Mouse (Mus musculus) forebrain, embryonic 16.5 days (tissue): Measurements from ENCODE around the gene Hs6st3. TPM values are rescaled to one million over a fixed set of nuclear protein-coding genes. Genes with fewer than 3 reads are reported as not detected.

Source experiments
- ATAC-seq: fragments of 200-750 bp; cut with Nextera tagmentation; 2 replicates; pipeline ENCODE4 v1.8.0; 2017; ENCODE audit warnings: mild to moderate bottlenecking, moderate library complexity
- H3K27ac ChIP-seq: fragments of 300-500 bp; sonication (generic); 2 replicates; pipeline ENCODE4 v1.5.1; 2014; ENCODE audit warnings: low read length, control low read depth
- H3K27me3 ChIP-seq: fragments of 300-500 bp; sonication (generic); replicated peaks from 2 replicates; pipeline ENCODE4 v1.6.1; 2014; ENCODE audit warnings: low read length; ENCODE audit not compliant: control insufficient read depth, insufficient read depth
- H3K36me3 ChIP-seq: fragments of 300-500 bp; sonication (generic); 2 replicates; pipeline ENCODE4 v1.6.1; 2014; ENCODE audit not compliant: control insufficient read depth, insufficient read depth
- H3K4me1 ChIP-seq: fragments of 300-500 bp; sonication (generic); replicated peaks from 2 replicates; pipeline ENCODE4 v1.6.1; 2014; ENCODE audit warnings: low read length; ENCODE audit not compliant: control insufficient read depth, insufficient read depth
- H3K4me2 ChIP-seq: fragments of 300-500 bp; sonication (generic); 2 replicates; pipeline ENCODE4 v1.6.1; 2014; ENCODE audit warnings: mild to moderate bottlenecking, low read length, control low read depth
- H3K4me3 ChIP-seq: fragments of 300-500 bp; sonication (generic); replicated peaks from 2 replicates; pipeline ENCODE4 v1.5.1; 2014; ENCODE audit warnings: mild to moderate bottlenecking, low read length, control low read depth
- H3K9ac ChIP-seq: fragments of 300-500 bp; sonication (generic); replicated peaks from 2 replicates; pipeline ENCODE4 v1.6.1; 2014; ENCODE audit warnings: low read depth, low read length, control low read depth
- H3K9me3 ChIP-seq: fragments of 300-500 bp; sonication (generic); 2 replicates; pipeline ENCODE4 v1.6.1; 2016; ENCODE audit warnings: low read length; ENCODE audit not compliant: control insufficient read depth
- WGBS: fragments of 180-500 bp; shearing (Covaris S2); extraction: QIAGEN DNeasy Blood & Tissue Kit; methylation state at CpG from one replicate; pipeline ENCODE4 v1.1.7; 2014; 5-methylcytosine and 5-hydroxymethylcytosine counted together
- polyA plus RNA-seq: library from polyadenylated mRNA; unstranded; fragments of >200 nt; fragmentation: Nextera tagmentation; extraction: Ambion mirVana; gene quantifications from 2 replicates; pipeline ENCODE4 v1.2.1, GENCODE M21; 2015

Gene Hs6st3
- polyA plus RNA-seq, 1 experiment from 2014 or later: 0.87 TPM

DNA sequence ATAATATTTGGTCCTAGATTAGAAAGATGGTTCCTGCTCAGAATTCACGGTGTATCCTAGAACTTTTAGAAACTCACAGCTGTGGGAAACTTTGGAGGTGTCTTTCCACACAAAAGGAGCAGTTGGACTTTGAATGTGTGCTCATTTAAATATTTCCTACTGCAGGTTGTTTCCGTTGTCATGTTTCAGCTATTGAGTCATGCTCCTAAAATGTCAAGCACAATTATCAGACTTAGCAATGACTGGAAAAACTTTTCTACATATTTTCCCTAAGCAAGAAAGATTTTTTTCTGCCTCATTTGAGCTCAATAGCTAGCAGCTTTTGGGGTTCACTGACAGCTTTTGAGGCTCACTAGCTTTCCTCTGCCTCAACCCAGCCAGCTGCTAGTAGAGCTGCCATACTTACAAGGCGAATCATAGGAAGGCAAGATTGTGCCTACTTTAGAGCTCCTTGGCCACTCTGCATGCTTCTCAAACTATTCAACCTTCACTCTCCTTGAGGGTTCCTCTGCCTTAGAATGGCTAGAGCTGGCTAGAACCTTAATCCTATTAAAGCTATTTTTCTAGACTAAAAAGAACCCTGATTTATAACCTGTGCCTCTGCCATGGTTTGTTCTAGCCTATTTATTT, 89.7 kb downstream of the Hs6st3 start:
- 74% methylated on average over 3 of the region's 3 CpGs for WGBS
- Histone ChIP-seq H3K9ac (no peak overlapping the region), H3K36me3 (no peaks in the 10 kb centered on the region), H3K9me3 (no peaks in the 10 kb centered on the region), H3K4me3 (no peak overlapping the region), H3K27me3 (no peaks in the 10 kb centered on the region), H3K4me1 (no peaks in the 10 kb centered on the region), H3K27ac (no peak overlapping the region), H3K4me2 (no peak overlapping the region)
- ATAC-seq: no peak

DNA sequence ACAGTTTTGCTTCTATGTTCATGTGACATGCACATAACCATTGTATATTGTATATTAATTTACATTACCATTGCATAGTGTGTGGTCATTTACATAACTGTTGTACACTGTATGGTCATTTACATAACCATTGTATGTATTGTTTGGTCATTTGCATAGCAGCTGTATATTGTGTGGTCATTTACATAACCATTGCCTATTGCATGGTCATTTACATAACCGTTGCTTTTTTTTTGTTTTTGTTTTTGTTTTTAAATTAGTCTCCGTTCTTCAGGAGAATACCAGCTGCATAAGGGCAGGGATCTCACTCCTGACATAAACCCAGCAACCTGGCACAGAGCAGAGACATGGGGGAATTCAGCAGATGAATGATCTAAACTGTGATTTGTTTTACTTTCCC, 95.5 kb downstream of the Hs6st3 start:
- peak; percentile 77 for ATAC-seq
- no peak overlapping the region for H3K27ac ChIP-seq
- 46% methylated on average over 2 of the region's 2 CpGs for WGBS
- H3K27me3 ChIP-seq: no peaks in the 10 kb centered on the region
- no peak overlapping the region for H3K4me2 ChIP-seq
- H3K4me1 ChIP-seq: no peaks in the 10 kb centered on the region
- H3K4me3 ChIP-seq: no peak overlapping the region
- no peaks in the 10 kb centered on the region; the same call in 1 of the 2 replicates for H3K9me3 ChIP-seq
- no peak overlapping the region for H3K9ac ChIP-seq
- H3K36me3 ChIP-seq: no peaks in the 10 kb centered on the region

DNA sequence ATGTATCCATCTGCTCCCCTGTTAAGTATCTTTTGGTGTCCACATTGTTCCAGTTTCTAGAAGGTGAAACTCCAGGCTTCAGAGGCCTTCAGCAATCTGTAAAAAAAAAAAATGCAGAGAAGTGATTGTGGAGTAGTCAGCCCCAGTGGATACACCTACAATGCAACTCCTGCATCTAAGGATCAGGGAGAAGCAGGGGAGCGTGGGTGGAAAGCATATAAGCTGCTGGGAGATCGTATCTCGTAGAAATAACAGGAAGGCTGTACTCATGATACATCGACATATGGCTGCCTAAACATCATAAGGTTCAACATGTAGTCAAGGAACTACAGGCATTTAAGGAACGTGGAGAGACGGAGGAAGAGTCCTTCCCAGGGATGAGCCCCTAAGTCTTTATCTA, 109.0 kb downstream of the Hs6st3 start:
- H3K4me2 ChIP-seq: no peak overlapping the region
- no peak overlapping the region for H3K27ac ChIP-seq
- ATAC-seq: no peak
- H3K9me3 ChIP-seq: no peaks in the 10 kb centered on the region
- no peak overlapping the region for H3K4me3 ChIP-seq
- H3K9ac ChIP-seq: no peak overlapping the region
- 92% methylated on average over 6 of the region's 6 CpGs for WGBS
- H3K4me1 ChIP-seq: no peaks in the 10 kb centered on the region
- H3K36me3 ChIP-seq: no peaks in the 10 kb centered on the region
- no peaks in the 10 kb centered on the region for H3K27me3 ChIP-seq

DNA sequence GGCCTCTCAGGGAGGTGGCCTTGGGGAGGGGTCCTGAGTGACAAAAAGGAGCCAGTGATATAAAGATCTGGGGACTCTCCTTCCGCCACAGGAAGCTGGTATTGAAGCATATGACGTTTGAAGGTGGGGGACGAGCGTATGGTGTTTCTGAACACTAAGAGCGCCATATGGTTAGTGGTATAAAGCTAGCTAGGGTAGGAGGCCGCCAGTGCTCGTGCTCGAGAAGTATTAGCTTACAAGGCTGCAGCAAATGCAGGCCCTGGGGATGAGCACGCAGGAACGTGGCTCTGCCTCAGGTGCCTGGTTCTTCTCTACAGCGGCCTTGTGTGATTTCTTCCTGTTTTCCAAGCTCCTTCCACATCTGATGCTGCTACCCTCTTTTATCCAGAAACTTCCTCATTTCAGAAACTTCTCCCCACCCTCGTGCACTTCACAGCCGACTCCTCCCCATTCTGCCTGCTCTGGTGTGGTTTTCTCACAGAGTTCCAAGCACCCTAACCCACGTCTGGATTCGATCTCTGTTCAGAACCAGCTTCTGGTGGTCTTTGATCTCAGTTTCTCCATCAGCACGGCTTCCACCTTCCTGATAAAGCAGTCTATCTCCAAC, 110.0 kb downstream of the Hs6st3 start:
- no peak overlapping the region for H3K4me3 ChIP-seq
- no peak overlapping the region for H3K9ac ChIP-seq
- H3K27me3 ChIP-seq: no peaks in the 10 kb centered on the region
- no peak for ATAC-seq
- WGBS: 83% methylated on average over 16 of the region's 16 CpGs
- H3K4me1 ChIP-seq: no peaks in the 10 kb centered on the region
- H3K36me3 ChIP-seq: no peaks in the 10 kb centered on the region
- H3K4me2 ChIP-seq: no peak overlapping the region
- H3K9me3 ChIP-seq: no peaks in the 10 kb centered on the region
- H3K27ac ChIP-seq: no peak overlapping the region

DNA sequence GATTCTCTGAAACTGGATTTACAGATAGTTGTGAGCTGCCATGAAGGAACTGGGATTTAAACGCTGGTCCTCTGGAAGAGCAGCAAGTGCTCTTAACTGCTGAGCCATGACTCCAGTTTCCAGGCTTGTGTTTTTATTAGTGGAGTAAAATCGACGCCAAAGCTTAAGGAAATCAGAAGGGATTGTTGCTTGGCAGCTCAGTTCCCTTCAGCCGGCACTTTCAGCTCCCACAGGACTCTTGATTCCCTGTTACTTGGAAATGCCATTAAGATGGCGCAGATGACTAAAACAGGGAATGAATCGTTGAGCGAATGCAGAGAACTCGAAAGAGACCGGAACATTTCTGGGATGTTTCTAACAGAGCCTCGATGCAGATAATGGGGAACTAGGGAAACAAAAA, 112.2 kb downstream of the Hs6st3 start:
- Histone ChIP-seq H3K27ac (no peak overlapping the region), H3K27me3 (no peaks in the 10 kb centered on the region), H3K9me3 (no peaks in the 10 kb centered on the region), H3K9ac (no peak overlapping the region), H3K4me1 (no peaks in the 10 kb centered on the region), H3K4me3 (no peak overlapping the region), H3K36me3 (no peaks in the 10 kb centered on the region), H3K4me2 (no peak overlapping the region)
- no peak for ATAC-seq
- 85% methylated on average over 10 of the region's 10 CpGs for WGBS

DNA sequence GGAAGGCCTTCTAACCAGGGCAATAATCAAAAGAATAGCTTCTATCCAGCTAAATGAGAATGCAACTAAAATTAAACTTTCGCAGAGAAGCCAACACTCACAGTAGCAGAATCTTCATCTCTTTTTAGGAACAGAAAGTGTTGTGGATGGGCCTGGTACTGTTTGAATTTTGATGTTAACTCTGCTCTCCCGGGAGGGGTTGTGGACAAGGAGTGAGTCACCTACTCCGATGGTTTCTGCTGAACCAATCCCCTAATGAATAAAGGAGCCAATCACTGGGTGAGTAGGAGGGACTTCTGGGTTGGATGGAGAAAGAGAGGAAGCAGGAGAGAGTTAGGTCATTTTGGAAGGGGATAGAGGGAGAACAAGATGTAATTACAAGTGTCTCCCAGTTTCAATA, 117.3 kb downstream of the Hs6st3 start:
- 79% methylated on average over 3 of the region's 3 CpGs for WGBS
- no peak overlapping the region for H3K4me3 ChIP-seq
- H3K36me3 ChIP-seq: no peaks in the 10 kb centered on the region
- no peak overlapping the region for H3K4me2 ChIP-seq
- no peaks in the 10 kb centered on the region for H3K27me3 ChIP-seq
- no peak overlapping the region for H3K9ac ChIP-seq
- no peak overlapping the region for H3K27ac ChIP-seq
- H3K4me1 ChIP-seq: no peaks in the 10 kb centered on the region
- ATAC-seq: no peak
- H3K9me3 ChIP-seq: no peaks in the 10 kb centered on the region

DNA sequence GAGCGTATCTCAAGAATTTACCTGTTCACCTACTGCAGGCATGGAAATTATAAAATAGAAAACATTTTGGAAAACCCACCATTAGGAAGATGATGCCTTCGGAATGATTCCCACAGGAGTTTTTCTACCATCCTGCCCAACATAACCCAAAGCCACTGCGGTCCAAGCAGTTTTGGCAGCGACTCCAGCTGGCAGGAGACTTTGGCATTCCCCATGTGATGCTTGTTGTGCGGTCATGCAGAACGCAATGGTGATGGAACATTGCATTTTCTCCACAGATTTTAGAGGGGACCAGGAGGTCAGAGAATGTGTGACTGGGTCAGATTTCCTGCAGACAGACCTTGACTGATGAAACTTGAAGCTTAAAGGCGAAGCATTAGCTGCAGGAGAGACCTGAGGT, 118.9 kb downstream of the Hs6st3 start:
- H3K4me1 ChIP-seq: no peaks in the 10 kb centered on the region
- no peaks in the 10 kb centered on the region for H3K27me3 ChIP-seq
- H3K27ac ChIP-seq: no peak overlapping the region
- H3K36me3 ChIP-seq: no peaks in the 10 kb centered on the region
- H3K4me3 ChIP-seq: no peak overlapping the region
- WGBS: 85% methylated on average over 7 of the region's 7 CpGs
- H3K4me2 ChIP-seq: no peak overlapping the region
- H3K9me3 ChIP-seq: no peaks in the 10 kb centered on the region
- no peak for ATAC-seq
- H3K9ac ChIP-seq: no peak overlapping the region

DNA sequence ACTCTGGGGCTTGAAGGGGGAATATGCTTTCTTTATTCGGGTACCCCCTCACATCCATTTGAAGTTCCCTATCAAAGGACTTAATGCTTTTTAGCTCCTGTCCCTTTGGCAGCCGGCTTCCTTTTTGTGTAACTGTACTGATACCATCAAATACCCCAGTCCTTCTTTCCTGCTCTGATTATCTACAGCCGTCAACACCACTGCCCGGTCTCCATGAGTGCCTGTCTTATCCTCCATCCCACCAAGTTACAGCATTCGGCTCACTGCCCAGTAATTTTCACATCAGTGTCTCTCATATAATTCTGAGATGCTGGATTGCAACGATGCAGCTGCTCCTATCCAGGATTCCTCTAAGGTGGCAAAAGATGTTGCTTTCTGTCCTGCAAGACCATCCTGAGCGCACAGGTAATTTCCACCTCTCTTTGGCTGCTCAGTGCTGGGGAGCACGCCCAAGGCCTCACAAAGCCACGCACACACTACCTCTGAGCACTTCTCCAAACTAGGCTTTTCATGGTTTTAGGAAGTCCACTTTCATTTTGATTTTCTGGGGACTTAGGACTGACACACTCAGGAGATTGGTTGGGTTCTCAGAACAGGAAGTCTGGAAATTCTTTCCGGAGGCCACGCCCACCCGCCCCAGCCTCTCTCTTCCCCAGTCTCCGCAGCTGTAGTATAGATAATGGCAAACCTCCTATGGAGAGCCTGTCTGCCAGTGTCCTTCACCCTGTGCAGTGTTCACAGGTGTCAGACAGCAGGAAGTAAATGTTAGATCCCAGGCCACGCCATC, 122.2 kb downstream of the Hs6st3 start:
- Histone ChIP-seq H3K4me2 (no peak overlapping the region), H3K9ac (no peak overlapping the region), H3K4me1 (no peaks in the 10 kb centered on the region), H3K36me3 (no peaks in the 10 kb centered on the region), H3K27ac (no peak overlapping the region), H3K27me3 (no peaks in the 10 kb centered on the region), H3K9me3 (no peaks in the 10 kb centered on the region), H3K4me3 (no peak overlapping the region)
- ATAC-seq: no peak
- WGBS: 77% methylated on average over 14 of the region's 14 CpGs

DNA sequence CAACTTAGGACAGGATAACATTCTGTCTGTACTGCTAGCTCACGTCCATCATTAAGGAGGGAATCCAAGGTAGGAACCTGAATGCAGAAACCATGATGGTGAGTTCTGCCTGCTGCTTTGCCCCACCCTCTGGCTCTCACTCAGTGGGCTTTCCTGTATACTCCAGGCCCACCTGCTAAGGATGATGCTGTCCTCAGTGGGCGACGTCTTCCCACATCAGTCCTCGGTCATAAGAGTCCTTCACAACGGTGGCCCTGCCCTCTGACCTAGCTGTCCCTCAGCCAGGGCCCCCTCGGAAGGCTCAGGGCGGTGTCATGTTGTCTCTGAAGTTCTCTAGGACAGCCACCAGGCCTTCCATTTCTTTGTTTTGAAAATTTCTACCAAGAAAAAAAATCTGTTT, 128.2 kb downstream of the Hs6st3 start:
- Histone ChIP-seq H3K27ac (no peak overlapping the region), H3K4me1 (no peaks in the 10 kb centered on the region), H3K27me3 (no peaks in the 10 kb centered on the region), H3K36me3 (no peaks in the 10 kb centered on the region), H3K9ac (no peak overlapping the region), H3K4me3 (no peak overlapping the region), H3K9me3 (no peaks in the 10 kb centered on the region), H3K4me2 (no peak overlapping the region)
- WGBS: 83% methylated on average over 7 of the region's 7 CpGs
- ATAC-seq: no peak
